Mouse (Mus musculus) frontal cortex, adult (tissue): ENCODE measurements around the gene Hic2.

Source experiments
- ATAC-seq: cut with Nextera tagmentation; 2 replicates; pipeline ENCODE4 v1.9.2; 2017; ENCODE audit warnings: mild to moderate bottlenecking, moderate library complexity, mixed read lengths; ENCODE audit not compliant: low TSS enrichment

Gene Hic2

GRCm38 (mm10) chr16:17233702-17234498 is 528 bp downstream of the Hic2 start:
- ATAC-seq: peak; percentile 46

- ATAC-seq: peak; percentile 25; the same call in 1 of the 2 replicates
Measured at GRCm38 (mm10) chr16:17234499-17234895, 1.1 kb downstream of the Hic2 start.

- ATAC-seq: peak; percentile 33
Measured at GRCm38 (mm10) chr16:17234916-17235665, 1.7 kb downstream of the Hic2 start.

- no peak for ATAC-seq
Measured at GRCm38 (mm10) chr16:17237634-17238033, 4.3 kb downstream of the Hic2 start.

- no peak for ATAC-seq
Measured at GRCm38 (mm10) chr16:17239409-17239808, 6.0 kb downstream of the Hic2 start.

GRCm38 (mm10) chr16:17243731-17244130 is 10.4 kb downstream of the Hic2 start:
- ATAC-seq: no peak

- no peak for ATAC-seq
Measured at GRCm38 (mm10) chr16:17244996-17245395, 11.6 kb downstream of the Hic2 start.

GRCm38 (mm10) chr16:17247727-17248126 is 14.4 kb downstream of the Hic2 start:
- ATAC-seq: no peak

GRCm38 (mm10) chr16:17249135-17249534 is 15.8 kb downstream of the Hic2 start:
- ATAC-seq: no peak

- no peak for ATAC-seq
Measured at GRCm38 (mm10) chr16:17251539-17251938, 18.2 kb downstream of the Hic2 start.

- no peak for ATAC-seq
Measured at GRCm38 (mm10) chr16:17252086-17252726, 18.8 kb downstream of the Hic2 start.

GRCm38 (mm10) chr16:17252841-17253240 is 19.5 kb downstream of the Hic2 start:
- ATAC-seq: 0 out of 2 replicates have a peak, but pooled peaks have one; percentile 32

- no peak for ATAC-seq
Measured at GRCm38 (mm10) chr16:17254005-17254597, 20.7 kb downstream of the Hic2 start.

GRCm38 (mm10) chr16:17255270-17255669 is 21.9 kb downstream of the Hic2 start:
- no peak for ATAC-seq

GRCm38 (mm10) chr16:17257359-17257821 is 24.0 kb downstream of the Hic2 start:
- peak; percentile 21; the same call in 1 of the 2 replicates for ATAC-seq

GRCm38 (mm10) chr16:17258917-17259316 is 25.5 kb downstream of the Hic2 start:
- no peak for ATAC-seq

GRCm38 (mm10) chr16:17261341-17261740 is 28.0 kb downstream of the Hic2 start:
- no peak for ATAC-seq

GRCm38 (mm10) chr16:17266113-17266512 is 32.7 kb downstream of the Hic2 start:
- no peak for ATAC-seq

- no peak for ATAC-seq
Measured at GRCm38 (mm10) chr16:17267937-17268336, 34.6 kb downstream of the Hic2 start.

- ATAC-seq: no peak
Measured at GRCm38 (mm10) chr16:17269872-17270271, 36.5 kb downstream of the Hic2 start.

GRCm38 (mm10) chr16:17271124-17271523 is 37.8 kb downstream of the Hic2 start:
- ATAC-seq: no peak

GRCm38 (mm10) chr16:17271856-17272255 is 38.5 kb downstream of the Hic2 start:
- no peak for ATAC-seq
